Mouse (Mus musculus): ENCODE measurements around the gene Slc6a21.

Slc6a21 gene

GRCm38 (mm10) chr7:45257063-45257840, 20.1 kb upstream of the Slc6a21 start:
- no peak for DNase-seq

GRCm38 (mm10) chr7:45259281-45259680, 18.0 kb upstream of the Slc6a21 start:
- DNase-seq: no peak

- no peak for DNase-seq
These were observed 15.0 kb upstream of the Slc6a21 start for GRCm38 (mm10) chr7:45262266-45262665.

- no peak for DNase-seq
These were observed 14.2 kb upstream of the Slc6a21 start for GRCm38 (mm10) chr7:45263006-45263607.

- no peak for DNase-seq
These were observed 13.0 kb upstream of the Slc6a21 start for GRCm38 (mm10) chr7:45264348-45264747.

- no peak for DNase-seq
These were observed 11.8 kb upstream of the Slc6a21 start for GRCm38 (mm10) chr7:45265518-45265917.

DNA sequence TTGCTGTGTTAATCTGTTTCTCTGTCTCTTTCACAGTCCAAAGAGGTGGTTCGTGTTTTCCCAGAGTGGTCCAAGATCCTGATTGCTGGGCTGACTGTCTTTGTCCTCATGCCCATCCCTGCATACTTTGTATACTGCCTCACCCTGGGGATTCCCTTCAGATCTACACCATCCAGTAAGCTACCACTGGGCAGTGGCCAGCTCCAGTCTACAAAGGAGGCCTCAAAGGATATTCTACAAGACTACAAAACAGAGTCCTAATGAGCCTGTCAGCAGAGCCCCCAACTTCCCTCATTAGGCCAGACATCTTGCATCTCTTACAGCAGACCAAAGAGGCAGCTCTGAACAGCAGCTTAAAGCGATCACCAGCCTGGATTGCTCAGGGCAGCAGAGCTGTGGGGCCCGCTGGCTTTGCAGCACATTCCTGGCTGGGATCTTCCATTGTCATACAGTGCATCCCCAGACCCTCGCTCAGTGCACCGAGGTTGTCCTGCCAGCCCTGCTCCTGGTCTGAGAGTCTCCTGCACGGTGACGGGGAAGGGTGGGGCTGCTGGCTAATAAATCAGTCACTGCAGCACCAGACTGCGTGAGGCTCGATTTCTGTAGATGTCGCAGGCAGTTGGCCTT, 4.4 kb upstream of the Slc6a21 start:
- no peak for DNase-seq

- DNase-seq: no peak
These were observed 3.6 kb upstream of the Slc6a21 start for GRCm38 (mm10) chr7:45273672-45274071.

GRCm38 (mm10) chr7:45286486-45286885, 9.2 kb downstream of the Slc6a21 start:
- no peak for DNase-seq

- DNase-seq: no peak
These were observed 19.3 kb downstream of the Slc6a21 start for GRCm38 (mm10) chr7:45296626-45297025.

DNA sequence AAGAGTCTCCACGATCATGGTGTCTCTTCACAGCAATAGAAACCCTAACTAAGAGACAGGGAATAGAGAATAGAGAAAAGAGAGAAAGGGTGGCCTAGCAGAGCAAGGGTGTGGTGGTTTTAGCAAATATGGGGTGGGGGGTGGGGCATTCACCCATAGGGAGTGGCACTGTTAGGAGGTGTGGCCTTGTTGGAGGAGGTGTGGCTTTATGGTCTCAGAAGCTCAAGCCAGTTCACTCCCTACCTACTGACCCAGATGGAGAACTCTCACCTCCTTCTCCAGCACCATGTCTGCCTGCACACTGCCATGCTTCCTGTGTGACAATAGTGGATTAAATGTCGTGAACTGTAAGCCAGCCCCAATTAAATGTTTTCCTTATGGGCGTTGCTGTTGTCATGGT, 20.2 kb downstream of the Slc6a21 start:
- no peak for DNase-seq

- DNase-seq: peak; percentile 71
These were observed 22.4 kb downstream of the Slc6a21 start for GRCm38 (mm10) chr7:45299752-45300151.

- peak; percentile 71 for DNase-seq
These were observed 23.0 kb downstream of the Slc6a21 start for GRCm38 (mm10) chr7:45300270-45300669.

GRCm38 (mm10) chr7:45302626-45303025, 25.3 kb downstream of the Slc6a21 start:
- DNase-seq: no peak

- no peak for DNase-seq
These were observed 27.6 kb downstream of the Slc6a21 start for GRCm38 (mm10) chr7:45304869-45305268.

DNA sequence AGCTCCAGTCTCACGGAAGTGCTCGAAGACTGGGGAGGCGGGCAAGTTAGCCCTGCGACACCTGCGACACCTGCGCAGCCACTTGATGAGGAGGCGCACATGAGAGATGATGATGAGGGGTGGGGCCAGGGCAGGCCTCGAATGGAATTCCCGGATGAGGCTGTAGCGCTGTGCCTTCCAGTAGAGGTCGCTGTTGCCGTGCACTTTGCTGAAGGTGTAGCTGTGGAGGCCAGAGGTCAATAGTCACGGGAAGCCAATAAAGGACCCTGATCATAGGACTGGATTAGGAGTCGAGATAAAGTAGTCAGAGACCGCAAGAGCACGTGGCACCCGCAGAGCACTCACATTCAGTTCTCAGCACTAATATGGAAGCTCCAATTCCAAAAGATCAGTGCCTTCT, 28.0 kb downstream of the Slc6a21 start:
- DNase-seq: peak; percentile 43

DNA sequence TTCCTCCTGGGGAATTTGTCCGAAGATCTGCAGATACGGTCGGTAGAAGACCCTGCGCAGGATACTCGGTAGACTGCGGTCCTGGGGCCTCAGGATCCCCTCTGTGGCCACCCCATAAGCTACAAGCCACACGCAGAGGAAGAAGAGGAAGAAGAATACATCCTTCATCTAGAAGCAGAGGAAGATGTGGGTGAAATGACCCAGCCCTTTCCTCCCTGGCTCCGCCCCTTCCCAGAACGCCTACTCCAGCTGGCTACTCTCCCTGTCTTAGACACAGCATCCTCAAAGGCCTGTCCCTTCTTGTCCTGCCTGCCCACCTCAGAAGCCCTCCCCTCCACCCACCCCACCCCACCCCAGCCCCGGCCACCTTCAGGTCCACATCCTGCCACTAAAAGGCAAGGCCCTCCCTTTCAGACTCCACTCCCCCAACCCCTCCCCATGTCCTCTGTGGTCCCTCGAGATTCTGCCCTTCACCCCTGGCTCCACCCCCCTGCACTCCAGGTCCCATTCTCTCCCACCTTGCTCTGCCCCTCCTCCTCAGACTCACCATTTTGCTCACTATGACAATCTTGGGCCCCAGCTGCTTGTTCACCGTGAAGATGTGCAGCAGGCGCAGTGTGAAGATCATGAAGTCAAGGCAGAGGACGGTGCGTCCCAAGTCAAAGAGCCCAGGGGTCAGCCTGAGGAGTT, 31.4 kb downstream of the Slc6a21 start:
- no peak for DNase-seq

DNA sequence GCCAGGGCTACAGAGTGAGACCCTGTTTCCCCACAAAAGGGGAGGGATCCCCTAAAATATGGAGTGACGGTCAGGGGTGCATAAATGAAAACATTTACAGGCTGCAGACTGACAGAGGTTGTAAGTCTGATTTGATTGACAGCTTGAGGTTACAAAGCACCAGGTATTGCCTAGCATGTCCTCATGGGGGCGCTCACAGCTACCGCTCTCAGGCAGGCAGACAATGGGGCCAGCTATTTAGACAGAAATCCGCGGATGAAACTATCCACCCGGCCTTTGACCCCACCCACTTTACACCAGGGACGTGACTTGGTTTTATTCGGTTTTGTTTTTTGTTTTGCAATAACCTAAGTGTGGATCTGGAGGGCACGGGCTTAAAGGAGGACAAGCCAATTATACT, 32.1 kb downstream of the Slc6a21 start:
- DNase-seq: no peak

- no peak for DNase-seq
These were observed 34.7 kb downstream of the Slc6a21 start for GRCm38 (mm10) chr7:45312023-45312422.

GRCm38 (mm10) chr7:45312686-45313453, 35.6 kb downstream of the Slc6a21 start:
- no peak for DNase-seq

DNA sequence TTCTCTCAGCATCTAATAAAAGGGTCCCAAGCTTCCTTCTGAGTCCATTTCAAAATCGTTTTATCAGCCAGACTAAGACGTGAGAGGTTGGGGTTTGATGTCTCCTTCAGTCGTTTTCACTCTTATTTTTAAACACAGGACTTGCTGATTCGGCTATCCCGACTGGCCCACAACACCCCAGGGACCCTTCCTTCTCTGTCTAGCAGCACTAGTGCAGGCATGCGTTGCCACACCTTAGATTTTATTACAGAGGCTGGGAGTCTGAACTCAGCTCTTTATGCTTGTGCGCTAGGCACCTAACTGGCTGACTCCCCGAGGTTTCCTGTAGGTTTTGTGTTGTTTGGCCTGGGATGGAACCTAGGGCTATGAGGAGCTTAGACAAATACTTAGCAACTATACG, 36.2 kb downstream of the Slc6a21 start:
- DNase-seq: no peak

- peak; percentile 62 for DNase-seq
These were observed 37.9 kb downstream of the Slc6a21 start for GRCm38 (mm10) chr7:45315182-45315701.

DNA sequence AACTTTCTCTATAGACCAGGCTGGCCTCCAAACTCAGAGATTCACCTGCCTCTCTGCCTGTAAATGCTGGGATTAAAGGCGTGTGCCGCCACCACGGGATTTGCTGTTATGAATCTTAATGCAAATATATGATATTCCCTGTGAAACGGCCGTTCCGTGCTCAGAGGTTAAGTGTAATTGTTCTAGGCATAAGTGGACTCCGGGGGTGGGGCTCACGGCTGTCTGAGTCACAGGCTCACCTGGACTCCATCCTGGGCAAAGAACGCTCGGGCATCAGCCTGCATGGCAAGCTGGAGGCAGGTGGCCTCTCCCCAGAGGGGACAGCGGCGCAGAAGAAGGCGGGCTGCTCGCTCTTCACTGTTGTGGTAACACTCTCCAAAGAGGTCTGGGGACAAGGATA, 39.2 kb downstream of the Slc6a21 start:
- DNase-seq: no peak
